Mouse (Mus musculus) induced T-regulatory cell, adult 2 months (primary cell): ENCODE measurements around the gene Il4i1.
A peak's percentile ranks its signal among the peaks of the same experiment; 100 is the strongest.

Experiments used
- DNase-seq: peaks from one replicate; pipeline ENCODE4 v3.0.0-alpha.2; 2012; ENCODE audit warnings: low read depth

Gene Il4i1

DNA sequence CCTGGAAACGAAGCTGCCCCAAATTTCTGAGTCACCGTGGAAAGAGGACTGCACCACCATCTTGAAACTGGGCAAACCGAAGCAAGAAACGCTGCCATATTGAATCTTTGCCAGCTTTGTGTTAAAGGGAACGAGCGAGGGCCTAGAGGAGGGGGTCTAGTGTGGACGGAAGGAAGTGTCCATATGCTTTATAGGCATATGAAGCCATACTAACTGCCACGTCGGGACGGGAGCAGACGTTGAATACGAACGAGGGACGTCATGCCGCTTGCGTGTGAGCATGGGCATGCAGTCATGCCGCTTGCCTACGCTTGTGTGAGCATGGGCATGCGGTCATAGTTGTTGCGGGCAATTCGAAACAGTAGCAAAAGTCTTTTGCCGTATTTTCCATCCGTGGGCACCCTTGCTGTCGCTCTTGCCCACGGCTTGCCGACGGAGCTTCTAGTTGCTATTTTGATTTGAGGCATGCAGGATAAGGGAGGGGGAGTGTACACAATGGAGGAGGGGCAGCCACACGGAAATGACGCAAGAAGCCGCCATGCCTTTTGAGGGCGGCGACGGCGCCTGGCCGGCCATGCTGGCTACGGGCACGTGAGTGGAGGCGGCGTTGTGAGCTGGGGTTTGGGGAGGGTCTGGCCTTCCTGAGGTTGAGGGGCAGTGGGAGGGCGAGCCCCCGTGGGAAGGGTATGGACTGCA is 33.4 kb downstream of the Il4i1 start:
- peak; percentile 96 for DNase-seq

DNA sequence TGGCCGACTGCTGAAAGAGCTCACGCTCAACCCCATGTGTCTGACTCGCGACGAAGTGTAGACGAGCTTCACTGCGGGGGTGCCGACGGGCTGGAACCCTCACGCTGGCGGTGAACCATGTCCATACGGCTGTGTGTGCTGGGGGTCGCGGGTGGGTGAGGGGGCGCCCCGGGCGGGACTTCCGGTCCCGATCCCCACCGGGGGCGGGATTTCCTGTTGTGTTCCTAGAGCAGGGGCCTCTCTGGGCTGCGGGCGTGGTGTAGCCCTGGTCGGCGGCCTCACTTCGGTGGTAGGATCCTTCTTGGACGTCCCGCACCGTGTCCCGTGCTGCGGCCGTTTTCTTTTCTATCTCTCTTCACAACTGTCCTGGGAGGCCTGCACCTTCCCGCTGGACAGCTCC is 34.0 kb downstream of the Il4i1 start:
- DNase-seq, result peak; percentile 85

DNA sequence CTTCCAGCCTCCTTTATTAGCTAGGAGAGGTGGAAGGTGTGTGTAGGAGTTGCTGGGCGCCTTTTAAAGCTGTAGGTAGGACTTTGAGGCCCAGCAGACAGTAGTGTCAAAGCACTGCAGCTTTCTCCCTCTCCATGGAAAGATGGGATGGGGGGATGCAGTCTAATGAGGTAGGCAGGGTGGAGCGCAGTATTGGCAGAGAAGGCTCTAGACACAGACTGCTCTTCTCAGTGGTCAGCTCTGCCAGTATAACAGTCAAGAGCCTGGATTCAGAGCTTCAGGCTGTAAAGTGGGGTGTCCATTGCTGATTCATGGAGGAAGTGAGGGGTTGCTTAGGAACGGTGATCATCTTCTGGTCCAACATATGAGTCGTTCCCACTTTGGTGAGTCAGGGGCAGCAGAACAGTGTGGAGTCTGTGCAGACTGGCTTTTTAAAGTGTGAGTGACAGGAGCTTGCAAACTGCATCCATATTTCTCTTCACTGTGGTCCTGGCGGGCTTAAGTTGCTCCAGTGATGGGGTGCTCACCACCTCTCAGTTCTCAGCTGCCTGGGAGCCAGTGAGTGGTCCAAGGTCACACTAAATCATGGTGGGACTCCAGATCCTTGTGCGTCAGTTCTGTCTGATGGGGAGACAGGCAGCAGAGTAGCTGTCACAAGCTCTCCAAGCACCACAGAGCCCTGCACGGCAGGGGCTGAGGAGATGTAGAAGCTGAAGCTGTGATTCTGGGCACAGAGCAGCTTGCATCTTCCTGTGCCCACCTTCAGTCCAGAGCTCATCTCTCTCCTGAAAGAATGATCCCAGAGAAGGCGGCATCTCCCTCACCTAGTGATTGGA is 34.8 kb downstream of the Il4i1 start:
- no peak for DNase-seq

DNA sequence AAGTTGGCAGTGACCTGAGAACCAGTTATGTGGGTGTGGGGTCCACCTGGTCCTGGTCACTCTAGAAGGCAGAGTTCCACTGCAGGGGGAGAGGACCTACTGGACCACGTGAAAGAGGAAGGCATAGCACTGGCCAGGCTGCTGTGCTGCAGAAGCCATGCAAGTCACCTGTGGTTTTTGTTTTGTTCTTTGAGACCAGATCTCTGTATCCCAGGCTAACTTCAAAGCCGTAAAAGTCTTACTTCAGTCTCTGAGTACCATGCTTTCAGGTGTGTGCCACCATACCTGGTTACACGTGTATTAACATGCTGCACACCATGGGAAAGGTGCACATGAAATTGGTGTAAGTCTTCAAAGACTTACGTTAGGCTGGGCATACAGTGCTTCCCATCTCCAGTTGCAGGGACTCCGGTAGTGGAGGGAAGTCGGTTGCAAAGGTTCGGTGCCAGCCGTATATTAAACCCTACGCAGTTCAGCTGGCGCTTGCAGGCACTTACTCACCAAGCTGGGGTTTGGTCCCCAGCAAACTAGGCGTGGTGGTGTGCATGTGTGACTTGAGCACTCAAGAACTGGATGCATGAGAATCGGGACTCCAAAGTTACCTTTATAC is 35.5 kb downstream of the Il4i1 start:
- DNase-seq, result no peak

DNA sequence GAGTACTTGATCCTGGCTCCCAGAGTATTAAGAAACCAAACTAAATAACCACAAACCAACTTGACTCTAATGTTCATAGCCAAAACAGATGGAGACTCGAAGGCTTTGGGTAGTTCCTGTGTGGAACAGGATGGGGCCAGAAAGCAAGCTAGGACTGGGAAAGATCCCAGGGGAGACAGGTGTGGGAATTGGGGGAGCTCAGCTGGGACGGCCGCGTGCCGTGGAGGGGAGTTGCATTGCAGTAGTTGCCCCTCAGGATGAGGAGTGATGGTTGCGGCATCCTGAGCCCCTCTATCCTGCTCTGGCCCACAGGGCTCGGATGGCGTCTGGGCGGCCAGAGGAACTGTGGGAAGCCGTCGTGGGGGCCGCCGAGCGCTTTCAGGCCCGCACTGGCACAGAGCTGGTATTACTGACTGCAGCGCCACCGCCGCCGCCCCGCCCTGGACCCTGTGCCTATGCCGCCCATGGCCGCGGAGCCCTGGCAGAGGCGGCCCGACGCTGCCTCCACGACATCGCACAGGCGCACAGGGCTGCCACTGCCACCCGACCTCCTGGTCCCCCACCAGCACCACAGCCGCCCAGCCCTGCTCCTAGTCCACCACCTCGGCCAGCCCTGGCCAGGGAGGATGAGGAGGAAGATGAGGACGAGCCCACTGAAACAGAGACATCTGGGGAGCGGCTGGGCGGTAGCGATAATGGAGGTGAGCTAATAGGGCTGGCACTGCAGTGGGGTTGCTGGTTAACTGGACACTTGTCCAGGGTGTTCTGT is 36.3 kb downstream of the Il4i1 start:
- no peak for DNase-seq

DNA sequence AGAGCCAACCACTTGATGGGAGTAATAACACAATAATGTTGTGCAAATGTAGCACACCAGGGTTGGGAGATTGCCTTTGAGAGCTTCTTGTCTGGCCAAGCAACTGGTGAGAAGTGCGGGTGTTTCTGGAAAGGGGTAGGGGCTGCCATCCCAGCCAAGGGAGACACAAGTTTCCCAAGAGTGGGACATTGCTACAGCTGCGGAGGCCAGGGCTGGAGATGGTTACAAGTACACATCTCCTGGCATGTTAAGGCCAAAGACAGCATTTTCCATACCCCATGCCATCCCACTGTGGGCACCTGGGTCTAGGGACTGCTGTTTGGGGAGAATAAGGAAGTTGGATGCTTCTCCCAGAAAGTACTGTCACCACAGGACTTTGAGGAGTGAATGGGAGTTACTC is 36.9 kb downstream of the Il4i1 start:
- no peak for DNase-seq

DNA sequence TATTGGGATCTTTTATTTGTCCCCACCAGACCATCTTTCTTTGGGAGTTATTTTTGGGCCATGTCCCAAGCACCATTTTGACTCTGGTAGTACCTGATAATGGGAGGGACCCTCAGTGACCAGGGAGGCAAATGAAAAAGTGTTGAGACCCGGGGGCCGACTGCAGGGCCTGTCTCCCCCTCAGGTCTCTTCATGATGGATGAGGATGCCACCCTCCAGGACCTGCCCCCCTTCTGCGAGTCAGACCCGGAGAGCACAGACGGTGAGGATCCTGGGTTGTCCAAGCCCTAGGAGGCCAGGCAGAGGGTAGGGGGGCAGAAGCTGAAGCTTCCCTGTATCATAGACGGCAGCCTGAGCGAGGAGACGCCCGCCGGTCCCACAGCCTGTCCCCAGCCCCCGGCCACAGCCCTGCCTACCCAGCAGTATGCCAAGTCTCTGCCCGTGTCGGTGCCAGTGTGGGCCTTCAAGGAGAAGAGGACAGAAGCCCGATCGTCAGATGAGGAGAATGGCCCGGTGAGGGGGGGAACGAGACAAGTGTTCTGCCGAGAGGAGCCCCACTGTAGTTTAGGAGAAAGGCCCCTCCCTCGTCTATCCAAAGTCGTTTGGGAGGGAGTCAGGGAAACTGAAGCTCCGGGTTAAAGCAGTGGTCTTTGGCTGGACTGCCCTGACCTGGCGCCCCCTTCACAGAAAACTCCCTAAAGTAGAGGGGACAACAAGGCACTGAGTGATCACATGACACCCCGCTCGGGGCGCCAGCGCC is 37.6 kb downstream of the Il4i1 start:
- DNase-seq, result no peak

DNA sequence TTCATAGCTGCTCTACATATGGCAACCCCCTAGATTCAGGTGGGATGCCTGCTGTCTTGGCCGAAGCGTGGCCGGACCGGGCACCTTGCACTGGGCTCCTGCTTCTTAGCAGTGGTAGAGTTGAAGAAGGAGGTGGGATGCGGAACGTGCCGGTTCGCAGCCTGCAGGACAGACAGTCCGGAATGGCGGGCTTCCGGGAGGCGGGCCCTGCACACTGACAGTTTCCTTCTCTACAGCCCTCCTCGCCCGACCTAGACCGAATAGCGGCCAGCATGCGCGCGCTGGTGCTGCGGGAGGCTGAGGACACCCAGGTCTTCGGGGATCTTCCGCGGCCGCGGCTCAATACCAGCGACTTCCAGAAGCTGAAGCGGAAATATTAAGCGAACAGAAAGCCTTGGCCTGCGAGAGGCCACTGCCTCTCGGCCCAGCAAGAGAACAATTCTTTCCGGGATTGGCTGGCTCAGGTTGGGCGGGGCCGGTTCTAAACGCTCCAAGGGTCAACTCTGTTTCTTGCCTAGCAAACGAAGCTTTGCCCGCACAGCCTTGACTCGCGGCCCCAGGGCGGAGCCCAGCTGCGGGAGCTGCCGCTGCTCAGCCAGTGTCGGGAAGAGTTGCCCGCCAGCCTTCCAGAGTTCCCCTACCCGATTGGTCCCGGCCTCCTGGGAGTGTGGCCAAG is 38.3 kb downstream of the Il4i1 start:
- DNase-seq, result peak; percentile 89

DNA sequence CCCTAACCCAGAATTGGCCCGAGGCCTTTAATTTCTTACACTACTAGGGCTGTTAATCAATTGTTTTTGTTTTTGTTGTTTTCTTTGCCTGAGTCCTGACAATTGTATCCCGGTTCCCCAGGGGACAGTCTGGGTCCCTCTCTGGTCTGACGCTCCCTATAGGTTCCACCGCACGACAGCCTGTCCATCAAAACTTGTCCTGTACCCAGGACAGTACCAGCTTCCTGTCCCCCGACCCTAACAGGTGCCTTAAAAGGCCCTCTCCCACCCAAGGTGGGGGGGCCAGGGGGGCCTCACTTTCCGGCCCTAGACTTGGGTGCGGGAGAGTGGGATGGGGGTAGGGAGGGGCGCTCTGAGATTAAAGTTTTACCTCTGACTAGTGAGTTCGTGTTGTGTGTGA is 38.8 kb downstream of the Il4i1 start:
- DNase-seq, result no peak

DNA sequence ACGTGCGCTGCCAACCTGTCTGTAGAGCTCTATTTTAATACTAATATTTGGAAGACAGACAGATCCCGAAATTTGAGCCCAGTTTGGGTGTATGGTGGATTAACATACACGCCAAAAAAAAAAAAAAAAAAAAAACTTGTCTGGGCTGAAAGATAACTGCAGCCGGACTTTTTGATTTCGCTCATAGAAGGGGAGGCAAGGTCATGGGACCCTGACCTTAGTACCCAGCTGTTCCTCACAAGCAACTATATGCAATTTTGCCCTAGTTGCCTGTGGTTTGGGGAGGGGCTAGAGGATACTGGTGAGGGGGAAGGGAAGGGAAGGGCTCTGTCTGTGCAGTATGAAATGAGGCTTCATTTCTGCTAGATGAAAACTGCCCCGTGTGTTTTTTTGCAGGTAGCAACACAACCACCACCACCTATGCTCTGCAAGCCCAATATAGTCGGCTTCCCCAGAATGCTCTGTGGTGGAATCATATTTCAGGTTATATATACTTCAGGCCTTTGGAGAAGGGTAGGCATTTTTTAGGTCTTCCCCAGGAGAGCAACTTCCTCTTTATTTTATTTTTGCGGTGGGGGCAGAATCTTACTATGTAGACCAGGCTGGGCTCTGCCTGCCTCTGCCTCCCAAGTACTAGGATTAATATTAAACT is 40.2 kb downstream of the Il4i1 start:
- DNase-seq, result peak; percentile 50

DNA sequence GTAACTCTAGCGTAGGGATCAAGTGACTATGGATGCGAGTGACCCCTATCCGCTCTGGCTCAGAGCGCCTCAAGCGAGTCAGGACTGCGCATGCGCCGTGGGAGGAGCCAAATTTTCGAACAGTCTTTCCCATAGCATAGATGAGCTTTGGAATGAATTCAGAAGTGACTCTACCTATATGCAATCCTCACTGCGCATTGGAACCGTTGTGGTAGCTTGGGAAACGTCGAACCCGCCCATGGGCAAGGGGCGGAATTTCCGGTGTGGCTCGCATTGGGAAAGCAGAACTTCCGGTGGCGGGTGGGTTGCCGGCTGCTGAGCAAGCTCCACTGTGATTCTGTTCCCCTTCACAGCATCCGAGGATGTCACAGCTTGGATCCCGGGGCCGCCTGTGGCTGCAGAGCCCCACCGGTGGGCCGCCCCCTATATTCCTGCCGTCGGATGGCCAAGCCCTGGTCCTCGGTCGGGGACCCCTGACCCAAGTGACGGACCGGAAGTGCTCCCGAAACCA is 40.9 kb downstream of the Il4i1 start, which contains the start of gene Pnkp:
Gene Pnkp (plus strand): TSS at position 98 of the 511 bp plus-strand sequence.
- peak; percentile 94 for DNase-seq

DNA sequence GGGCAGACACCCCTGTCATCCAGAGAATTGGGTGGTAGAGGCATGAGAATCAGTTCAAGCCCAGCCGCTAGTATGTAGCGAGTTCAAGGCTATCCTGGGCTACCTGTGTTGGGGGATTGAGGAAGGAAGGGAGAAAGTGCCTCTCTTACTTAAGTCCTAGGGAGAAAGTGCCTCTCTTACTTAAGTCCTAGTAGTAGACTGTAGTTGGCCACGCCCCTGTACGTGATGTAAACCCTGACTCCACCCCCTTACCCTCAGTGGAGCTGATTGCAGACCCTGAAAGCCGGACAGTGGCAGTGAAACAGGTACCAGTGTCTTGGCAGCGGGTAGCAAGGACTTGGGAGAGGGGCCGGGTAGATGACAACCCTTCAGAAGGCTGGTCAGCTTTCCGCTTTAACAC is 41.7 kb downstream of the Il4i1 start:
- peak; percentile 74 for DNase-seq

DNA sequence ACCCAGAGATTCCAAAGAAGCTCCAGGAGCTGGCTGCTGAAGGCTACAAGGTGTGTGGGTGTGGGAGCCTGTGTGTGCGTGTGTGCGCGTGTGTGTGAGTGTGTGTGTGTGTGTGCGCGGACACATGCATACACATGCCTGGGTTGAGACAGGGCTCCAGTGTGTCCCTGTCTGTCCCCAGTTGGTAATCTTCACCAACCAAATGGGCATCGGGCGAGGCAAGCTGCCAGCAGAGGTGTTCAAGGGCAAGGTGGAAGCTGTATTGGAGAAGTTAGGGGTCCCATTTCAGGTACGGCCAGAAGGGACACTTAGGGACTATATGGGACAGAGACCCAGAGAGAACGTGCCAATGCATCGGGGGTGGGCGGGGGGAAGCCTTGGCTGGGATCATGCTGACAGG is 43.7 kb downstream of the Il4i1 start:
- DNase-seq, result no peak

DNA sequence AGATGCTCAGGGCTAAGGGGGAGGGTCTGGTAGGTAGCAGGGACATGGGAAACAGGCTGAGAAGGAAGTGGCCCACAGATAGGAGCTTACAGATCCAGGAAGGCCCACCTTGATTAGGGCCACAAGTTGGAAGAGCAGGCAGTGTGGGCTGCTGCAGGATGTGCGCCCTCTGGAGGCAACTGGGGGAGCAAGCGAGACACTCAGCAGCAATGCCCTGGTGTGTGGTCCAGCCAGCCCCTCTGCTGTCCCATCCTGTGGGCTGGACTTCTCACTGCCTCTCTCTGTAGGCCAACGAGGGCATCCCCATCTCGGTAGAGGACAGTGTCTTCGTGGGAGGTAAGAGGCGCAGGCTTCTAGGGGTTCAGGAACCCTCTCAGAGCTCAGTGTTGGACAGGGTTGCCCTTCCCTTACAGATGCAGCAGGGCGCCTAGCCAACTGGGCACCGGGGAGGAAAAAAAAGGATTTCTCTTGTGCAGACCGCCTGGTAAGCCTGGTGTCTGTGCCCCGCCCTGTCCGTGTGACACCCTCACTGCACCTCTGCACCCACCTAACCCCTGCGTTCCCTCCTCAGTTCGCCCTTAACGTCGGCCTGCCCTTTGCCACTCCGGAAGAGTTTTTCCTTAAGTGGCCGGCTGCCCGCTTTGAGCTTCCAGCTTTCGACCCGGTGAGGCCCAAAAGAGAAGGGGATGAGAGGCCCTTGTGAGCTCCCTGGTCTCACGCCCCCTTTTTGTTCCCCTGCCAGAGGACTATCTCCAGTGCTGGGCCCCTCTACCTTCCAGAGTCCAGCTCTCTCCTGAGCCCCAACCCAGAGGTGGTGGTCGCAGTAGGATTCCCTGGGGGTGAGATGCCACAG is 44.6 kb downstream of the Il4i1 start:
- peak; percentile 78 for DNase-seq

DNA sequence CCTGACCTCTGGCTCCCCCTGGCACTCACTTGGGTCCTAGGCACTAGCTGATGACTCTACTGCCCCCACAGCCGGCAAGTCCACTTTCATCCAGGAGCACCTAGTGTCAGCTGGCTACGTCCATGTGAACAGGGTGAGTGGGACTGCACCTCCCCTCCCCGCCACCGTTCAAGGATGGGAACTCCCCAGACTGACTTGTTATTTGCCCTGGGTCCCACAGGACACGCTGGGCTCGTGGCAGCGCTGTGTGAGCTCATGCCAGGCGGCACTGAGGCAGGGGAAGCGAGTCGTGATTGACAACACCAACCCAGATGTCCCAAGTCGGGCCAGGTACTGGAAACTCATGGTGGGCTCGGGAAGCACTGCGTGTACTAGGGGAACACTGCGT is 45.2 kb downstream of the Il4i1 start:
- no peak for DNase-seq

DNA sequence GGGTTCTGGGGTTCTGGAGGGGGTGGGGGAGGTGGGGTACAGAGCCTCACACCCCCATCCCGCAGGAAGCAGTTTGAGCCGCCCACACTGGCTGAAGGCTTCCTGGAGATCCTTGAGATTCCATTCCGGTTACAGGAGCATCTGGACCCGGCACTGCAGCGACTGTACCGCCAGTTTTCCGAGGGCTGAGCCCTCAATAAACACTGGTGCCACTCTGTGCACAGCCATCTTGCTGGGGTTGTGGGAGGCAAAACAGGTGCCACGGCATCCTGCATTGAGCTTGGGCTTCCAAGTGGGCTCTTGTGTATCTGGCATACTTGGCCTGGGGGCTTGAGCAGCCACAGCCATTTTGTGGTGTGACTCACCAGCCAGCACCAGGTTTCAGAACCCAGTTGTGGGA is 46.2 kb downstream of the Il4i1 start:
- no peak for DNase-seq

DNA sequence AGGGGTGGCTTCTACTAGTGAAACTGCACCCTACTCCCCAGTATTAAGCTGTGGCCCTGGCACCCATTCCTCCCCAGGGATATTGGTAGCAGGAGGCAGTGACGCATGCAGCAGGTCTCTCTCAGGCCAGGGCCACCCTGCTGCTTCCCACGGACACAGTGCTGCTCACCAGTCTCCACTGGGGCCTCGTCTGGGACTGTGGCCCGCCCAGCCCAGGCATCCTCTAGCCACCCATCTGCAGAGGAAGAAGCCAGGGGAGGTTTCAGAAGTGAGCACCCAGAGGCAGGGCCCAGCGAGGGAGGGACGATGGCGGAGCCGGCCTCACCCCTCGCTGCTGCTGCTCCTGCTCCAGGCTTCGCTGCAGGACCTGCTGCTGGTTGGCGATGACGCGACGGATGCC is 47.0 kb downstream of the Il4i1 start:
- no peak for DNase-seq

DNA sequence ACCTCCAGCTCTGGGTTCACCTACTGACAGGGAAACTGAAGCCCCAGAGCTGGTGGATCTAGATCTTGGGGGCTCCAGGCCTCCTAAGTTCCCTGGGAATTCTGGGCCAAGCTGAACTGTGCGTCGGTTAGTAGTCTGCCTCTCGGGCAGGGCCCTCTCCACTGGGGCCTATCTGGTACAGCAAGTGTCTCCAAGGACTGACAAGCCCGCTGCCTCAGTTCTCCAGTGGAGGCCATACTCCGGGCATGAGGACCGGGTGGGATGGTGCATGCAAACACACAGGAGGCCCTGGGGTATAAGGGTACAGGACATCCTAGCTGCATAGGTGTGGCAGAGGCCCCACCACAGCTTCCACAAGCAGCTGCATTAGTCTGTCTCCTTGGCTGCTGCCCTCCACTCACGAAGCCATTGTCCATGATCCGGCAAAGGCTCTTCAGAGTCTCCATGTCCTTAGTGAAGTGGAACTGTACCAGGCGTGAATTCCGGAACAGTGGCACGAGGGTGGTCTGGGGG is 47.9 kb downstream of the Il4i1 start:
- DNase-seq, result no peak
